Mouse (Mus musculus) small intestine, adult 2 months (tissue): ENCODE measurements around the gene Cmtr1.

Experiments
- CTCF ChIP-seq: fragments of 200-500 bp; IDR thresholded peaks from 2 replicates; pipeline ENCODE4 v1.5.1; 2012; ENCODE audit warnings: low read depth, mild to moderate bottlenecking, control low read depth, inconsistent platforms, low read length, moderate library complexity, mixed read lengths; ENCODE audit not compliant: insufficient replicate concordance, insufficient read length; ENCODE audit errors: extremely low read depth
- POLR2A ChIP-seq: fragments of 200-500 bp; IDR thresholded peaks from 2 replicates; pipeline ENCODE4 v1.6.1; 2012; ENCODE audit warnings: low read depth, mild to moderate bottlenecking, control low read depth, inconsistent platforms, low read length, moderate library complexity

- no peak for TF ChIP-seq CTCF
- no peak for TF ChIP-seq POLR2A
Measured at GRCm38 (mm10) chr17:29623488-29623887, 36.9 kb upstream of the Cmtr1 start.
